Mouse (Mus musculus): ENCODE measurements at regions not wholly inside any gene's neighbourhood (a gene's known extent, or its start where the extent isn't known, plus 50 kb on each side); places are given as distances from the start of the nearest gene placed in this dataset.

- in situ Hi-C loops (cut with MboI, MseI), result no loop called here
These were observed 135.3 kb downstream of the Tmx1 start for GRCm38 (mm10) chr12:70588234-70588633.

DNA sequence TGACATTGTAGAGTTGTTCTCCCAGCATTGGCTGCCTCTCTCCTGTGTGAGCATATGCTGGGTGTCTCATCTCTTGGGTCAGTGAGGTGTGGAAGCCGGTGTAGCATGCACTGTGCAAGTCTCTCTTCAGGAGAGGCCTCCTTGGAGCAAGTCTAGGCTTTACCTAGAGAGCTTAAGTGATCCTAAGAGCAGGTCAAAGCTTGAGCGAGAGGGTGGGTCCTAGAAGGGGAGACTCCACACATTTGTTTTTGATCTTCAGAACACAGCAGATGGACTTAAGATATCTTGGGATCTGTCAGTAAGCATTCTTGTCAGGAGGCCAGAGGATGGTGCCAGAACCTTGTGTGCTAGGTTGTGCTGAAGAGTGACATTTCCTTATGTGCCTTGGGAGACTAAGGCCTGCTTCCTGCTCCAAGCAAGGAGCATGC lies 136.4 kb downstream of the Tmx1 start:
- in situ Hi-C loops (cut with MboI, MseI), result no loop called here

DNA sequence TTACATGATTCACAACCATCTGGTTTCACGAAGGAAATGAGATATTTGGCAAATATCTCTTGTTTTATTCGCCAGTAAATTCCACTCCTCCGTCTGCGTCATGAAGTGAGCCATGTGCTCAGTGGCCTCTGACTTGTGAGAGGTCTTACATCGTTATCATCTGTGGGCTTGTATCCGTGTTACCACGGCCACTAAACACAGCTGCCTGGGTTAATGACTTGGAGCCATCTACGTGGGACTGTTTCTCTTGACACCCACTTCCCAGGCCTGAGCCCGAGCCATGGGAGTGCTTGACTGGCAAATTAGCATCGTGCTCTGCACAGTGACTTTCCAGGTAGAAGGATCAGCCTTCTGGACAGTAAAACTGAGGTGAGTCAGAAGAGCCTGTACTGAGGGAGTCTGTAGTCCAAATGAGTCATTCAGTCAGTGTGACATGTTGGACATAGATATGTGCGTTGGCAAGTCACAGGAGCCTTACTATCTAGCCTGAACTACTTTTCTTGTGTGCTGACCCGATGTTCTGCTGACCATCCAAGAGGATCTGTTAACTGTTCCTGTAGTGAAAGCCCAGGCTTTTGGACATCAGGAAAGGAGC lies 137.7 kb downstream of the Tmx1 start:
- in situ Hi-C loops (cut with MboI, MseI), result no loop called here

DNA sequence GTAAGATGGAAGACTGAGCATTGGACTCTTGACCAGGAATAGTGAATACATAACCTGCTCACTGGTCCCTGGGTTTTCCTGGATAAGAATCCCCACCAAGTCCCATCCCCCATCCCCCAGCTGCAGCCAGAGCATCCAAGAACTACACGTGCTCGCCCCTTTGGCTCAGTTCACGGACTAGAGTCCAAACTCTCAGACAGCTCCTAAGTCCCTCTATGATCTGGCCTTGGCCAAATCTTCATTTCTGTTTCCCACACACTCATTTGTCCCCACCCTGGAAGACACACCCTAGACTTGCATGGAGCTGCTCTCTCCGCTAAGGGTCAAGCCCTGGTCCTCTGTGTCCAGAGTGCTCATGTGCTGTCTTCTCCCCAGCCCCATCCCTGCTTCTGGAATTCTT lies 139.9 kb downstream of the Tmx1 start:
- in situ Hi-C loops (cut with MboI, MseI), result no loop called here

DNA sequence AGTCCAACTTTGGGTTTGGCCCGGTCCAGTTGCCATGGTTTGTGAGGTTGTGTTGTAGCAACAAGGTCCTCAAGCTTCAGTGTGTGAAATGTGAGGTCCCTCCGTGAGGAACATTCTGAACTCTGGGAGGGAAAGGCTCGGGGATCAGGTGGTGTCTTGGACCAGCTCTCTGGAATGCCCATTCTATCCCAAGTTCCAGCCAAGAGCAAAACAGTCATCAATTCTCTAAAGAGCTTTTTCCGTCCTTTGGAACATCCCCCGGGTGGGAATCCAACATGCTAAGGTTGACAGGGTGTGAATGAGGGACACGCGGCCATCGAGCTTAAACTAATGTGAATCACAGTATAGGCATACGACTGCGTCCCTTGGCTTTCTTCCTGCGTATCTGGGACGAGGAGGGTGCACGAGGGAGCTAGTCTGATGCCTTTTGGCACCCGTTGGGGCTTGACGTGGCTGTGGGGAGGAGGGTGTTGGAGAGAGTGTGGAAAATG lies 145.4 kb downstream of the Tmx1 start:
- in situ Hi-C loops (cut with MboI, MseI), result no loop called here

DNA sequence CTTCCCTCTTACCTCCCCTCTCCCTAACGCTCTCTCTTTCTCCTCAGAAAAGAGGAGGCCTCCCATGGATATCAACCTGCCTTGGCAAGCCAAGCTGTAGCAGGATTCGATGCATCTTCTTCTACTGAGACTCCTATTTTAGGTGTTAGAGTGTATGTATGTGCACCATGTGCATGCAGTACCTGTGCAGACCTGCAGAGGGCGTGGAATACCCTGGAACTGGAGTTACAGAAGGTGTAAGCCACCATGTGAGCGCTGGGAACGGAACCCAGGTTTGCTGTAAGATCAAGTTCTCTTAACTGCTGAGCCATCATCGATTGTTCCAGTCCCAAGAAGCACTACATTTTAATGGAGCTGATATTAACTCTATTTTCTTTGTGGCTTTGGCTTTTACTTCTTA lies 146.8 kb downstream of the Tmx1 start:
- in situ Hi-C loops (cut with MboI, MseI), result no loop called here

GRCm38 (mm10) chr12:70603869-70604268 lies 151.0 kb downstream of the Tmx1 start:
- in situ Hi-C loops (cut with MboI, MseI), result no loop called here

DNA sequence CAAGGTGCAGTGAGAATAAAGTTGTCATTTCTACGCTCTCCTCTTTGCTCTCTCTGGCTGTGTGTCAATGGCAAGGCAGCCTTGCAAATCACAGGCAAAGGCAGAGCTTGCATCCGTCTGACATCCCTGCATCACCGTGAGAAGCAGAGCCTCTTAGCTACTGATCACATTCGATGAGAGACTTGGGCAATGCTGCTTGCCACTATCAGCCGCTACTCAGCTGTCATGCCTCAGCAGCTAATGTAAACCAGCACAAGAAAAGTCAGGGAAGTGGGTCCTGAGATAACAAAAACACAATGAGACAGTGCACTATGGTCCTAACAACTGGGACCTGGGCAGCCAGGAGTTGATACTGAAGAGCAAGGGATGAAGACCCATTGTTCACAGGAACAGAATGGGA lies 155.8 kb downstream of the Tmx1 start:
- in situ Hi-C loops (cut with MboI, MseI), result no loop called here

GRCm38 (mm10) chr12:70609116-70609871 lies 156.4 kb downstream of the Tmx1 start:
- in situ Hi-C loops (cut with MboI, MseI), result no loop called here

DNA sequence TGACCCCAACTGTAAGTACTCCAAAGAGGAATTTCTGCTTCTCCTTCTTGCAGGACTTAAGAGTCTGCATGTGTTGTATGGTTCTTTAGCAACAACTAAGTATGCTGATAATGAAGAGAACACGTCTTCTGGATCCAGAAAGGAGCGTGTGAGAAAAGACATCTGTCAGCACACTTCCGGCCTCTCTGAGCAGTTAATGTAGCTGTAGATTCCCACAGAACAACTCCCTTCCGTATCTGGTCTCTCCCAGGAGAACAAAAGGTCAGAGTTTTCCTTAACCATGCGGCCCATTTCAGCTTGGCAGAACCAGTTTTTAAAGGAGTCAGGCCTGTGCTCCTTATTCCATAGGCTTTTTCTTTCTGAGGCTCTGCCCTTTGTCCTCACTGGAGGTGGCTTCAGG lies 159.0 kb downstream of the Tmx1 start:
- in situ Hi-C loops (cut with MboI, MseI), result loop anchor here (10.0 kb wide), 1 partner anchor 407 kb away; no protein-coding TSS in a partner anchor

DNA sequence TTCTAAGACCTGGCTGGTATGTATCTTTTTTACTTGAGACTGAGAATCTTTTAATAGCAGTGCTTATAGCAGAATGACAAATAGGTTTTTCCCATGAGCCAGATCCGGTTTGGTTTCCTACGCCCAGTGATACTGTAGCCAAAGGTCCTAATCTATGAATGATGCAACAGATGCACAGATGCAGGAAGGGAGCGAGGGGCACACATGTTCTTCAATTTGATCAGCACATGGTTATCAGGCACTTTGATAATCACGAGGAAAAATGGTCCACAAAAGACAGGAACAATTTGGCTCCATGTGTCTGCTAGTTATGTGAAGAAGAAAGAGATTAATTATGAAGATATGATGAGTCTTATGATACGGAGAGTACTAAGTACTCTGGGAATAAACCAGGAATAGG lies 160.3 kb downstream of the Tmx1 start:
- in situ Hi-C loops (cut with MboI, MseI), result loop anchor here (10.0 kb wide), 1 partner anchor 408 kb away; no protein-coding TSS in a partner anchor

- in situ Hi-C loops (cut with MboI, MseI), result loop anchor here (10.0 kb wide), 1 partner anchor 409 kb away; no protein-coding TSS in a partner anchor
These were observed 161.2 kb downstream of the Tmx1 start for GRCm38 (mm10) chr12:70614101-70614500.

- in situ Hi-C loops (cut with MboI, MseI), result loop anchor here (10.0 kb wide), 1 partner anchor 410 kb away; no protein-coding TSS in a partner anchor
These were observed 161.8 kb downstream of the Tmx1 start for GRCm38 (mm10) chr12:70614686-70615085.

GRCm38 (mm10) chr12:70615123-70615522 lies 162.2 kb downstream of the Tmx1 start:
- in situ Hi-C loops (cut with MboI, MseI), result loop anchor here (10.0 kb wide), 1 partner anchor 410 kb away; no protein-coding TSS in a partner anchor

DNA sequence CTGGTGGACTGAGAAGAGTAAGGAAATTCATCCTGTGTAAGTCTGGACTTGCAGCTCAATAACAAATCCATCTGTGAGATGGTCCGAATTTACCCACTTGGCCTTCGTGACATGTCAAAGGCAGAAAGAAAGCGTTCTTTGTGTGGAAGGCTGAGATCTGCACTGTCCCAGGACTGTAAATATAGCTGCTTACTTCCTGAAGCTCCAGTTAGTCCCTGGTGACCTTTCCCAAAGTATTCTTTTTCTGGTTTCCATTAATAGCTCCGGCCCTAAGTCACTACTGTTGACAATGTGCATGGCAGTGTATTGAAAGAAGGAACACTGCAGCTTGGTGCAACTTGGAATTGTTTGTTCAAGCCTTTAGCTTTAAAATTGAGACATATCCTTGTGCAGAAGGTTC lies 163.2 kb downstream of the Tmx1 start:
- in situ Hi-C loops (cut with MboI, MseI), result loop anchor here (10.0 kb wide), 1 partner anchor 411 kb away; no protein-coding TSS in a partner anchor

DNA sequence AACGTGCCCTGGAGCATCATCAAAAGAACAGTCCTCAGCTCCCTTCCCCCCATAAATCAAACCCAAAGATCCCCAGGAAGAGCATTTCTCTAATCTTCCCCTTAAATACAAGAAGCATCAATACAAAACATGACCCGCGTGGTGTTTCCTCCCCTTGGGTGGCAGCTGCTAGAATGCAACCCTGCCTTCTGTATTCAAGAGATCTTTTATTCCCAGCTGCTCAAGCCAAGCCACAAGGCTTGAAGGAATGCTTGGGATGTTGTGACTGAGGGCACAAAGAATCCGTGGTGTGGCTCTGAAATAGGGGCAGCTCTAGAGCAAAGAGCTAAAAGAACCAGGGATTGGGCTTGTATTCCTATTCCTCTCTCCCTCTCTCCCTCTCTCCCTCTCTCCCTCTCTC lies 163.6 kb downstream of the Tmx1 start:
- in situ Hi-C loops (cut with MboI, MseI), result loop anchor here (10.0 kb wide), 1 partner anchor 412 kb away; no protein-coding TSS in a partner anchor

GRCm38 (mm10) chr12:70617024-70617423 lies 164.1 kb downstream of the Tmx1 start:
- in situ Hi-C loops (cut with MboI, MseI), result loop anchor here (10.0 kb wide), 1 partner anchor 412 kb away; no protein-coding TSS in a partner anchor

- in situ Hi-C loops (cut with MboI, MseI), result loop anchor here (10.0 kb wide), 1 partner anchor 413 kb away; no protein-coding TSS in a partner anchor
These were observed 165.1 kb downstream of the Tmx1 start for GRCm38 (mm10) chr12:70617979-70618378.

DNA sequence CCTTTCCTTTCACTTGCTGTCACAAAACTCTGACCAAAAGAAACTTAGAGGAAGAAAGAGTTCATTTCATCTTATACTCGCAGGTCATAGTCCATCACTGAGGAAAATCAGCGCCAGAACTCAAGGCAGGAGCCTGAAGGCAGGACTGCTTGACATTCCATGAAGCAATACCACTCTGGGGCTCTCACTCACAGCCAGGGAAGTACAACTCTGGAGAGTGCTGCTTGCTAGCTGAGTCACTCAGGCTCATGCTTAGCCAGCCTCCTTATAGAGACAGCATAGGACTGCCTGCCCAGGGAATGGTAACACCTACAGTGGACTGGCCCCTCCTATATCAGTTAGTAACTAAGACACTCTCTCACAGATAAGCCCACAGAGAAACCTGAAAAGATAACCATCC lies 166.5 kb downstream of the Tmx1 start:
- in situ Hi-C loops (cut with MboI, MseI), result loop anchor here (10.0 kb wide), 1 partner anchor 415 kb away; no protein-coding TSS in a partner anchor

- in situ Hi-C loops (cut with MboI, MseI), result no loop called here
These were observed 169.1 kb downstream of the Tmx1 start for GRCm38 (mm10) chr12:70622019-70622418.

DNA sequence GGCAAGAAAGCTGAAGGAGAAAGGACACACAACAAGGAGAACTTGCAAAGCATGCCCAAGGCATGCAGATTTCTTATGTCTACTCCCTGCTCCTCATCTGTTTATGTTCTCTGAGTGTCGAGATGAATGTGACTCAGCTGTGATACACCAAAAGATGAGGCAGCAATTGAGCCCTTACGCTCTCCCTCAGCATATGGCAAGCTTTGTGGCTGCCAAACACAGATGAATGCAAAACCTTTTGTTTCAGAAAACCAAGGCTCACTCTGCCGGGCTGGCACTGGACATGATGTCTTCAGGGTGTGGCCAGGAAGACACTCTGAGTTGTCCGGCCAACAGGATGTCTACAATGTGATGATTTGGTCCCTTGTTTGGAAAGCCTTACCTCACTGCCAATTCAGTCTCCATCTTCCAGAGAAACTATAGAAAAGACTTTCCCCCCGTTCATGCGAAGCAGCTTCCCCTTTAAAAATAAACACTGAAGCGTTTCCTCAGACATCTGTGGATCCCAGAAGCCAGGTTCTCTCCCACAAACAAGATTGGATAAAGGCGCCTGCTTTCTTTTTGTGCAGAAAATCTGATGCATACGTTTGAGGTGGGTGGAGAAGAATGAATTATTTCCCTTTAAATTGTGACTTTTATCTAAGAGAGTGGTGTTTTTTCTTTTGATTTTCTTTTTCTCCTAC lies 171.5 kb downstream of the Tmx1 start:
- in situ Hi-C loops (cut with MboI, MseI), result no loop called here

- in situ Hi-C loops (cut with MboI, MseI), result no loop called here
These were observed 174.7 kb downstream of the Tmx1 start for GRCm38 (mm10) chr12:70627638-70628037.

Measured in regulatory T cell (primary cell).